Mouse (Mus musculus) erythroblast, embryonic 14.5 days (primary cell): ENCODE measurements around the gene Coa4. TPM values are rescaled to one million over a fixed set of nuclear protein-coding genes. Genes with fewer than 3 reads are reported as not detected.

Experiments
- H3K27me3 ChIP-seq: 2 replicates; pipeline ENCODE4 v1.6.1; 2012; ENCODE audit warnings: inconsistent platforms; ENCODE audit not compliant: control insufficient read depth
- H3K36me3 ChIP-seq: 2 replicates; pipeline ENCODE4 v1.6.1; 2012; ENCODE audit warnings: mild to moderate bottlenecking, inconsistent platforms; ENCODE audit not compliant: control insufficient read depth
- H3K4me1 ChIP-seq: 2 replicates; pipeline ENCODE4 v1.6.1; 2012; ENCODE audit warnings: inconsistent platforms; ENCODE audit not compliant: control insufficient read depth
- H3K4me3 ChIP-seq: replicated peaks from 2 replicates; pipeline ENCODE3; 2012; ENCODE audit warnings: moderate library complexity, mild to moderate bottlenecking, inconsistent platforms
- H3K9me3 ChIP-seq: 2 replicates; pipeline ENCODE4 v1.6.1; 2012; ENCODE audit warnings: low read length, inconsistent platforms, mixed read lengths; ENCODE audit not compliant: control insufficient read depth
- GATA1 ChIP-seq: IDR thresholded peaks from 2 replicates; pipeline ENCODE4 v1.6.1; 2012; ENCODE audit warnings: low read length, inconsistent platforms, mixed read lengths
- TAL1 ChIP-seq: IDR thresholded peaks from 3 replicates; pipeline ENCODE4 v1.6.1; 2012; ENCODE audit warnings: low read length, inconsistent platforms, mixed read lengths
- polyA plus RNA-seq: library from polyadenylated mRNA; stranded (reverse); fragments of >175 nt; gene quantifications from 2 replicates; pipeline ENCODE4 v1.2.3, GENCODE M21; 2012

Coa4 gene
- polyA plus RNA-seq, 1 experiment: 0.96 TPM

DNA sequence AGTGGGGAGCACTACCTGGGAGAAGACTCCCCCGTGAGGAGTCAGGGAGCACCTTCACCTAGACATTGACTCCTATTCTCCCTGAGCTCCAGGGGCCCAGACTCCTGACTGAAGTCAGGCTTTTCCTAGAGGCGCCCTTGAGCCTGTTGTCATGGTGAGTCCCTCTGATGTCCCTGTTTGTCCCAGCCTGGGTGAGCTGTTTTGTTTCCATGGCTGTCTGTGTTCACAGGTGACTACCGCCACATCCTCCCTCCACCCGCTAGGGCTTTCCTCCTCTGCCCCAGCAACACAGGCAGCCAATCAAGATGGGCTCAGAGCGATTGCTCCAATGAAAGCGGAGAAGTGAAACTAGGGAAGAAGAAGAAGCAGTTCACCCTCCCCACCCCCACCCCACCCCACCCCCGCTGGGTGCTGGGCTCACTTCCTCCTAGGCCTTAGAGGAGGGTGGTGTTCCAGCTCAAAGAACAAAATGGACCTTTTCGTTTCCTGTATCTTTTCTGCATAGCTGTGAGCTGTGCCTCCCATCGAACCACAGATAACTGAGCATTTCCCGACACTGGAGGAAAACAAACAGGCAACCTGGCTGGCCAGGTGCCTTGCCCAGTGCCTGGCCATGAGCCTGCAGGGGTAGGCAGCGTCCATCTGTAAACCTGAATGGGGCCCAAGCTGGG is 41.2 kb upstream of the Coa4 start:
- peaks cover 76% of the 10 kb centered on the region for H3K4me1 ChIP-seq

GRCm38 (mm10) chr7:100496371-100496770 is 40.5 kb upstream of the Coa4 start:
- Histone ChIP-seq H3K4me3 (peak overlapping the region; percentile 68), H3K27me3 (no peaks in the 10 kb centered on the region; the same call in 1 of the 2 replicates), H3K9me3 (no peaks in the 10 kb centered on the region), H3K4me1 (peaks cover 81% of the 10 kb centered on the region), H3K36me3 (peaks cover 81% of the 10 kb centered on the region)
- TF ChIP-seq TAL1 (no peak), GATA1 (no peak)

More for the DNA sequence above, 41.2 kb upstream of the Coa4 start:
- TF ChIP-seq TAL1: no peak
- Histone ChIP-seq H3K27me3 (no peaks in the 10 kb centered on the region; the same call in 1 of the 2 replicates), H3K4me3 (peak overlapping the region; percentile 68), H3K36me3 (peaks cover 76% of the 10 kb centered on the region), H3K9me3 (no peaks in the 10 kb centered on the region)

GRCm38 (mm10) chr7:100496791-100497190 is 40.1 kb upstream of the Coa4 start:
- H3K36me3 ChIP-seq: peaks cover 81% of the 10 kb centered on the region
- no peaks in the 10 kb centered on the region; the same call in 1 of the 2 replicates for H3K27me3 ChIP-seq
- H3K4me1 ChIP-seq: peaks cover 83% of the 10 kb centered on the region
- no peaks in the 10 kb centered on the region for H3K9me3 ChIP-seq
- TF ChIP-seq GATA1: no peak
- no peak for TF ChIP-seq TAL1
- peak overlapping the region; percentile 68 for H3K4me3 ChIP-seq

- H3K9me3 ChIP-seq: no peaks in the 10 kb centered on the region
- peaks cover 82% of the 10 kb centered on the region for H3K4me1 ChIP-seq
- peak overlapping the region; percentile 68 for H3K4me3 ChIP-seq
- H3K36me3 ChIP-seq: peaks cover 81% of the 10 kb centered on the region
- TF ChIP-seq TAL1: no peak
- no peaks in the 10 kb centered on the region; the same call in 1 of the 2 replicates for H3K27me3 ChIP-seq
These were observed 39.5 kb upstream of the Coa4 start for GRCm38 (mm10) chr7:100497402-100497801.

DNA sequence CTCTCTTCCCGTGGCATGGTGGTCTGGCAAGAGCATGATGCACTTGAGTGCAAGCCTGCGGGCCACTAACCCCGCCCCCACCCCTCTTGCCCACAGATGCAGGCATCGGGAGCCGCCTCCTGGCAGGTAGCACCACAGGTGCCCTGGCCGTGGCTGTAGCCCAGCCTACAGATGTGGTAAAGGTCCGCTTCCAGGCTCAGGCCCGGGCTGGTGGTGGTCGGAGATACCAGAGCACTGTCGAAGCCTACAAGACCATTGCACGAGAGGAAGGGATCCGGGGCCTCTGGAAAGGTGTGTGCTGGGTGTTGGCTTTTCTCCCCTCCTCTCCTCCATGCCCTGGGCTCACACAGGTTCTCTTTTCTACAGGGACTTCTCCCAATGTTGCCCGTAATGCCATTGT is 38.9 kb upstream of the Coa4 start:
- Histone ChIP-seq H3K36me3 (peaks cover 81% of the 10 kb centered on the region), H3K4me1 (peaks cover 82% of the 10 kb centered on the region), H3K4me3 (peak overlapping the region; percentile 68), H3K27me3 (no peaks in the 10 kb centered on the region; the same call in 1 of the 2 replicates), H3K9me3 (no peaks in the 10 kb centered on the region)
- no peak for TF ChIP-seq GATA1
- no peak for TF ChIP-seq TAL1

DNA sequence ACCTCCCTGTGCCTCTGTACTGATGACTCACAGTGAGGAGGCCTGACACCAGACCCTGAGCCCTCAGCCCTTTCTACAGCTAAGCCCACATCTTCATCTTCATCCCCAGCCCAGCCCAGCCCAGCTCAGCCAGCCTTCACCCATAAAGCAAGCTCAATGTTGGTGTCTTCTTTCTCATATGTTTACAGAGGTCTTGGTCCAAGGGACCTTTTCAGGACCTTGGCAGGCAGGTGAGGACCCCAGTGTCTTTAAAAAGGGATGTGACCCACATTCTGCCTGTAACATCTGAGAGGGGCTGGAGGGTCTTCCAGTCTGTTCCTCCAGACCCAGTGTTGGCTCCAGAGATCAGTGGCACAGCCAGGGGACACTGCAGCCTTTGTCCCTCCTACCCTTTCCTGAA is 37.4 kb upstream of the Coa4 start:
- no peak for TF ChIP-seq TAL1
- Histone ChIP-seq H3K9me3 (no peaks in the 10 kb centered on the region), H3K4me1 (peaks cover 96% of the 10 kb centered on the region), H3K27me3 (no peaks in the 10 kb centered on the region; the same call in 1 of the 2 replicates), H3K4me3 (no peak overlapping the region), H3K36me3 (peaks cover 67% of the 10 kb centered on the region)

GRCm38 (mm10) chr7:100500276-100500977 is 36.4 kb upstream of the Coa4 start:
- peaks cover 95% of the 10 kb centered on the region for H3K4me1 ChIP-seq
- peaks cover 58% of the 10 kb centered on the region for H3K36me3 ChIP-seq
- H3K9me3 ChIP-seq: no peaks in the 10 kb centered on the region
- no peak for TF ChIP-seq GATA1
- no peak for TF ChIP-seq TAL1
- no peaks in the 10 kb centered on the region; the same call in 1 of the 2 replicates for H3K27me3 ChIP-seq
- no peak overlapping the region for H3K4me3 ChIP-seq

DNA sequence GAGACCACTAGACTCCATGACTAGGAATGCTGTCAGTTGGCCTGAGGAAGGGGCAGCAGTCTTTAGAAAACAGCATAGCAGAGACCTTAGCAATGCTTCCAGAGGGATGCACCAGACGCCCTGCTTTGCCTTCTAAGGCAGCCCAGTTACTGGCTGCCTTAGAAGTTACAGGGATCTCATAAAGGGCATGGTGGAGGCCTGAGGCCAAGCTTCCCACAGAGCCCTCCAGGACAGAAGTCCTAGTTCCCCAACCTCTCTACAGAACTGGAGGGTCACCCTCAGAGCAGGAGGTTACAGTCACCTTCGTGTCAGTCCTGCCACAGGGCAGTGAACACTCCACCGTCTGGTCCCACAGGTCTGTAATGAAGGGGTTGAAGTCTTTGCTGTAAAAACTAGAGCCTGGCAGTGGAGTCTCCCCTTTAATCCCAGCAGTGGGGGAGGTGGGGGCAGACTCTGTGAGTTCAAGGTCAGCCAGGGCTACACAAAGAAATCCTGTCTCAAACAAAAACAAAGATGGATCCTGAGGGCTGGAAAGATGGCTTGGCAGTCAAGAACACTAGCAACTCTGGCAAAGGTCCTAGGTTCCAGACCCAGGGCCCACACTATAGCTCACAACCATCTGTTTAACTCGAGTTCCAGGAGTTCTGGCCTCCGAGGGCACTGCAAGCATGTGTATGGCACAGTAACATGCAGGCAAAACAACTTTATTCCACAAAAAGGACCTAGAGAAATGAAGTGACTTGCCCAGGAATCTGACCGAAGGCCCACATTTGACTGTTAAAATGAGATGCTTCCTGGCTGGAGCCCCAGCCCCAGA is 35.6 kb upstream of the Coa4 start:
- no peak for TF ChIP-seq GATA1
- no peak for TF ChIP-seq TAL1
- H3K36me3 ChIP-seq: peaks cover 50% of the 10 kb centered on the region
- H3K9me3 ChIP-seq: no peaks in the 10 kb centered on the region
- H3K4me1 ChIP-seq: peaks cover 93% of the 10 kb centered on the region
- no peak overlapping the region for H3K4me3 ChIP-seq
- H3K27me3 ChIP-seq: no peaks in the 10 kb centered on the region; the same call in 1 of the 2 replicates

DNA sequence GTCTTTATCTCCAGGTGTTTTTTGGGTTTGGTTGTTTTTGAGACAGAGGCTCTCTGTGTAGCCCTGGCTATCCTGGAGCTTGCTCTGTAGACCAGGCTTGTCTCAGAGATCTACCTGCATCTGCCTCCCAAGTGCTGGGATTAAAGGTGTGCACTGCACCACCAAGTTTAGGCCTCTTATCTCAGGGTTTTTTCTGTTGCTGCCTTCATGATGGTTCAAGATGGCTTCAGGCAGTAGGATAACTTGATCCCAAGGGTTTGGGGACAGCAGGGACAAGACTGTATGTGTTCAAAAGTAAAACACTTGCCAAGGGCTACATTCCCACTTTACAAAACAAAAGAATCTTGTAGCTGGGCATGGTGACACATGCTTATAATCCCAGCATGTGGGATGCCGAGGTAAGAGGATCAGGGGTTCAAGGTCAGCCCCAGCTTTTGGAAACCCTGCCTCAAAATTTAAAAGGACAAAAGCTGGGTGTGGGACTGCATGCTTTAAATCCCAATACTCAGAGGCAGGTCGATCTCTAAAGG is 35.0 kb upstream of the Coa4 start:
- TF ChIP-seq GATA1 (no peak), TAL1 (no peak)

More for the DNA sequence above, 35.0 kb upstream of the Coa4 start:
- Histone ChIP-seq H3K9me3 (no peaks in the 10 kb centered on the region), H3K4me3 (no peak overlapping the region), H3K36me3 (peaks cover 43% of the 10 kb centered on the region), H3K4me1 (peaks cover 91% of the 10 kb centered on the region), H3K27me3 (no peaks in the 10 kb centered on the region; the same call in 1 of the 2 replicates)
